ENCODE assay signal across 13 mouse cellular contexts in genomic region chr16:94932702-94933101, GRCm38 (mm10).
DNase-seq lines count a peak whose midpoint lies in the region; ATAC-seq and TF ChIP-seq lines count a peak whose summit lies in the region.
"Had no signal": no experiment of that assay in that cellular context is flagged by ENCODE, and none has a peak within 500 bp of the region (broad histone marks: within the 10 kb centered on the region; RNA-seq: fewer than 3 reads in every experiment).

No protein-coding gene starts in this region.

- DNase-seq in cerebellum, adult 8-10 months = peak; percentile 35
- DNase-seq in cerebellum, postnatal 4 days (ENCODE audit: low spot score in 2 of 2) = no peak
- no peak for DNase-seq in testis, postnatal 10 days (ENCODE audit: low spot score)
- DNase-seq in left cerebral cortex, adult 2 months (ENCODE audit: extremely low spot score in 1 of 2, low spot score in 2 of 2) = peak in 1 of 2 experiments; percentile 67
- DNase-seq in adrenal gland, adult (ENCODE audit: inconsistent age in 2 of 2, low spot score in 1 of 2) = no peak
- no peak for DNase-seq in thymus, postnatal 14 days
- DNase-seq: adrenal gland, adult 8-10 months; B cell, adult 2 months had no signal

- H3K27ac ChIP-seq in testis, adult 2 months (ENCODE audit: control insufficient read depth, insufficient read depth, low read depth, low read length) = no peak overlapping the region
- H3K27ac ChIP-seq in left cerebral cortex, adult 2 months = peak overlapping the region; percentile 79
- H3K27ac ChIP-seq: embryonic facial prominence, embryonic 10.5 days; lung, embryonic 15.5 days; stomach, embryonic 15.5 days had no signal

- no peaks in the 10 kb centered on the region for H3K27me3 ChIP-seq in testis, adult 2 months (ENCODE audit: control insufficient read depth, insufficient read depth, low read length)
- H3K27me3 ChIP-seq: lung, embryonic 15.5 days; stomach, embryonic 15.5 days had no signal

- ATAC-seq in megakaryocyte, adult 5-6 weeks (ENCODE audit: poor library complexity, severe bottlenecking) = no peak

- TF ChIP-seq POLR2A in testis, adult 2 months (IDR thresholded peaks at IDR 0.05; ENCODE audit: control insufficient read depth, low read depth, low read length) = no peak

- TF ChIP-seq CTCF in testis, adult 2 months (IDR thresholded peaks at IDR 0.05; ENCODE audit: control insufficient read depth, insufficient read depth, insufficient replicate concordance, low read depth, low read length) = no peak
- TF ChIP-seq CTCF in left cerebral cortex, adult 2 months (IDR thresholded peaks at IDR 0.05) = no peak

- intact Hi-C loops in left cerebral cortex, adult 2 months (cut with DNase I) = loop anchor here (2.0 kb wide), 3 partner anchors 26 to 62 kb away; no protein-coding TSS in a partner anchor

- H3K4me3 ChIP-seq in testis, adult 2 months (ENCODE audit: control insufficient read depth, low read depth, low read length) = peak overlapping the region; percentile 13
- H3K4me3 ChIP-seq in left cerebral cortex, adult 2 months = no peak overlapping the region
- H3K4me3 ChIP-seq: lung, embryonic 15.5 days; stomach, embryonic 15.5 days had no signal

- H3K36me3 ChIP-seq in testis, adult 2 months (ENCODE audit: control insufficient read depth, insufficient read depth, low read length) = no peaks in the 10 kb centered on the region
- H3K36me3 ChIP-seq: embryonic facial prominence, embryonic 10.5 days; lung, embryonic 15.5 days; stomach, embryonic 15.5 days had no signal

- peaks cover 3% of the 10 kb centered on the region; the same call in 1 of the 2 replicates for H3K4me1 ChIP-seq in testis, adult 2 months (ENCODE audit: control insufficient read depth, insufficient read depth, low read length)
